Mouse (Mus musculus) heart, postnatal 10 days (tissue): ENCODE data around the gene Gtf2a1. TPM values are rescaled to one million over a fixed set of nuclear protein-coding genes. Genes with fewer than 3 reads are reported as not detected.
"Not testable (repeated sequence)": the region's sequence is repeated elsewhere in the genome, so short reads cannot be mapped to it uniquely, and the experiment has no call there.

Experiments used
- DNase-seq, 2 experiments: peaks; one replicate each; pipeline ENCODE4 v3.0.0; 2021
- intact Hi-C: fragments of 180-260 bp; cut with DNase I; formaldehyde crosslinking; loops from one replicate; pipeline ENCODE4 v1.15.1; 2025
- total RNA-seq, 2 experiments: library from RNA; stranded (reverse); gene quantifications; 2 replicates each; pipeline ENCODE4 v1.2.3; 2021

Gene Gtf2a1
- total RNA-seq, result 10 to 100 TPM; 24.4 to 30.4 TPM

DNA sequence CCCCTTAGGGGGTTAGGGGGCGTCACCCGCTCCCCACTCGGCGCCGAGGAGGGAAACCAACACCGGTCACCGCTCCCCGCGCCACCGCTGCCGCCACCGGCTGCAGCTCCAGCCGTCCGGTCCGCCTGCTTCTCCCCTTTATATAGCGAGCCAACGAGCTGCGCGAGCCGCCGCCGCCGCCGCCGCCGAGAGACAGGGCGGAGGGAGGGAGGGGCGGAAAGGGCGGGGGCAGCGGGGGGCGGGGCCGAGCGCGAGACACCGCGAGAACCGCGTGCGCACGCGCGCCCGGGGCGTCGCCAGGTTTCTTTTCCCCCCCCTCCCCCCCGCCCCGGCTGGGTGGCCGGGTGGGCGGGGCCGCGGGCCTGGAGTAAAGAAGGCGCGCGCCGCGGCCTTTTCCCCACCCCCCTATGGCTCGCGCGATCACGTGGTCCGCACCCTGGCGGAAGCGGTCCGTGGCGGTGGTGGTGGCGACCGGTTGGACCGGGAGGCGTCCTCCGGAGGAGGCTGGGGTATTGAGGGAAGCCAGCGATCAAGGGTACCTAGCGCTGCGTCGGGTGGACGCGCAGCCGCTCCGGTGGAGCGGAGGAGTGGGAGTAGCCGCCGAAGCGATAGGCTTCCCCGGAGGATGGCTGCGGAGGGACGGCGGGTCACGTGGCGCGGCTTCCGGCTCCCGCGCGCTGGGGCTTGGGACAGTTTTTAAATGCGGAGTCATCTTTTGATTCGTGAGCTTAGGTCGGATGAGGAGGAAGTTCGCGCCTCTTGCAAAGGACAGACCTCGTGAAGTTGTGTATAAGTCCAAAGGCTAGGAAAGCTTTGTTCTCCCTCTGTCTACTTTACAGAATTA lies at the start of gene Gtf2a1:
TSS of gene Gtf2a1 (minus strand) at position 641 of the 844 bp plus-strand sequence.
- intact Hi-C loops, result no loop called here
- DNase-seq, result peak; percentile 96 to 97

DNA sequence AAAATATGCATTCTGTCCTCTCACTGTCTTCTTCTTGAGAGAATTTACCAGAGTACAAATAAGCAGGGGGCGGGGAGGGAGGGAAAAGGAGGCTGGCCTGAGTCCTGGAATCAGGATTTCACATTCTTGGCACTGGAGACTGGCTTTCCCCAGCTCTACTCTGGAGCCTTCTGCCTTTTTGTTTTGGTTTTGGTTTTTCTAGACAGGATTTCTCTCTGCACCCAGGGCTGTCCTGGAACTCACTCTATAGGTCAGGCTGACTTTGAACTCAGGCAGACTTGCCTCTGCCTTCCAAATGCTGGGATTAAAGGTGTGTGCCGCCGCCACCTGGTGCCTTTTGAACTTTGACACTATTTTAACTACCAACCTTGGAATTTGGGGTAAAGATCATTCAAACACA lies 48.1 kb upstream of the Gtf2a1 start:
- DNase-seq, result peak; percentile 35 to 38

DNA sequence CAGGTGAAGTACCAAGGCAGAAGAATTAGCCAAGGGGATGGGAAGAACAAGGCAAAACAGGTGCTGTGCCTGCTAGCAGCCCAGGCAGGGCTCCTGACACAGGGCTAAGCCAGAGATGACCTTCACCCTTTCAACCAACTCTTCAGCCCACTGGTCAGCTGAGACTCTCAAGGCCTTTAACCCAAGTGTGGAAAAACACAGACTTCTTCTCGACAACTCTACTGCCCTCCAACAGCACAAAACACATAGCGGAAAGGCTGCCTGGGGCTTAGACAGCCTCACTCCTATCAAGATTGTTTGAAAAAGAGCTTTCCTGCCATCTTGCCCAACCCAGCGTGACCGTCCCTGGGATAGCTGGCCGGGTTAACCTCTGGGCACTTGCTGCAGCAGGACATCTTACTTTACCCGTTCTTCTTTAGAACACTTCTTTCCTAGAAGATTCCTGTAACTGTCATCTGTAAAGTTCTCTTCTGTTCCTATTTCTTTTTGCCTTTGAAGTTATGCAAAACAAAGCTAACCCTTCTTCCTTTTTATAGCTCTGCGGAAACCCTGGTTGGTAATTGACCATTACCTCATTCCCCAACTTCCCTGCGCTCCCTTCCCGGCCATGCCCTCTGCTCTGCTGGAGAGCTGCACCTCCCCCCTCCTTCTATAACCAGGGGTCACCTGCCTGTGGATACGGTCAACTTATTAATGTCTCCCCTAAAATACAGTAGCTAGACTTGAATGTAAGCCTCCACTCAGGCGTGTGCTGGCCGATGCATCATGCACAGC lies 47.0 kb upstream of the Gtf2a1 start:
- DNase-seq, result no peak
- intact Hi-C loops, result no loop called here

More for the DNA sequence above, 48.1 kb upstream of the Gtf2a1 start:
- intact Hi-C loops, result no loop called here

DNA sequence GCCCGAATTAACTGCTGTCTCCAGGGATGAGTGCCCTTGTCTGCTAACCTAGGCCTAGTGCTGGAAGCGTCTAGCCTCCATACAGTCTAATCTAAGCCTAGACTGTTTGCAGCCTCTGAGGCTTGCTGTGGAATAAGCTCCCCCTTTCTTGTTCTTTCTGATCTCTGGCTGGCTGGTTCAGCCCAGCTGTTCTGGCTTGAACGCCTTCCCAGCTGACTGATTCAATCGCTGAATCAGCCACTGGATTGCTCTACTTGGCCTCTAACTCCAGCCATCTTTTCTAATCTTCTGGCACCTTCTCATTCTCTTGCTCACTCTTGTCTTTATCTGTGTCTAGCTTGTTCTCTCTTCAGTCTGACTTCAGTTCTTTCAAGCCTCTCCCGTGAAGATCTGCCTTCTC lies 36.2 kb upstream of the Gtf2a1 start:
- DNase-seq, result peak; percentile 53 to 64
- intact Hi-C loops, result no loop called here

DNA sequence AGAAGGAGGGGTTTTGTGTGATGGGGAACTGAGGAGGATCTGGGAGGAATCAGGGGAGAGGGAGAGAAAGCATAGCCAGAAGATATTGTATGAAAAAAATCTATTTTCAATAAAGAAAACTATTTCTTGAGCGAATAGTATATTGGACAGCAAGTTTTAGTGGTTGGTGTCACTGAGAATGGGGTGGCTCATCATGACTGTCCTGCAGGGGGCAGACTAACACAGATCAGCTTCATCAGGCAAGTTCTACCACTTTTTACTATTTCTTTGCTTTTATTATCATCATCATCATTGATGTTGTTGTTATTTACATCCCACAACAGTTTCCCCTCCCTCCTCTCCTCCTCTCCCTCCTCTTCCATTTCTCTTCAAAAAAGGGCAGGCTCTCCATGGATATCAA lies 34.7 kb upstream of the Gtf2a1 start:
- peak in 1 of 2 experiments; percentile 52 for DNase-seq
- intact Hi-C loops, result no loop called here

DNA sequence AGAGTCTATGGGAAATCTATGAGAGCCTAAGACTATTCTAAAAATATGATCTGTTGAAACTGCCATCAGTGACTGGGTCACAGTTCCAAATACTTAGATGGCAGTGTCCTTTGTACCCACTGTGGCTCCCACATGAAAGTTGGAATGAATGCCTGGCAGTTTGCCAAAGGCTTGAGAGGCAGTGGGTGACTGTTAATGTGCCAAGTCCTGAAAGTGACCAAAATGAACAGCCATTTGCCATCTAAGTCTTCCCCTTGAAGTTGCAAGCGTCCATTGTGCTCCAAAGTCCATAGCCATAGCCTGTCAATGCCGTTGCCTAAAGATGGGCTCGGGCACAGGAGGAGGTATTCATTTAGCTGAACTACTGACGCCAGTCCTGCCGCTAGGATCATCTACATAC lies 19.1 kb upstream of the Gtf2a1 start:
- no peak for DNase-seq
- intact Hi-C loops, result no loop called here

DNA sequence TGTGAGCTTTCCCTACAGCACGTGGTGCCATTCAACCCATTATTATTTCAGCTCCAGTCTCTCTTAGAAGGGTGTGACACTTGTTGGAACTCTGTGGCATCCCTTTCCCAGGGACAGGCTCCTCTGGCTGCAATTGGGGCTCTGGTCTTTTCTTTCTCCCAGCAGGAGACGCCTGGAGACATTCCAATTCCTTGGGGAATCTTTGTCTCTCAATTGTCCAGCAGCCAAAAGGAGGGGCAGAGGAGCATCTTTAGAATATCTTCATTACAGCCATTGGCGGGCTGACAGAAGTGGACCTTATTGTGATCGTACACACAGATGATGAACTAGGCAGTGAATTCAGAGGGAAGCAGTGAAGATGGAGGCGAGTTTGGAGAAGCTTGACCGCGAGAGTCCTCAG lies 17.4 kb upstream of the Gtf2a1 start:
- no peak for DNase-seq
- intact Hi-C loops, result no loop called here

DNA sequence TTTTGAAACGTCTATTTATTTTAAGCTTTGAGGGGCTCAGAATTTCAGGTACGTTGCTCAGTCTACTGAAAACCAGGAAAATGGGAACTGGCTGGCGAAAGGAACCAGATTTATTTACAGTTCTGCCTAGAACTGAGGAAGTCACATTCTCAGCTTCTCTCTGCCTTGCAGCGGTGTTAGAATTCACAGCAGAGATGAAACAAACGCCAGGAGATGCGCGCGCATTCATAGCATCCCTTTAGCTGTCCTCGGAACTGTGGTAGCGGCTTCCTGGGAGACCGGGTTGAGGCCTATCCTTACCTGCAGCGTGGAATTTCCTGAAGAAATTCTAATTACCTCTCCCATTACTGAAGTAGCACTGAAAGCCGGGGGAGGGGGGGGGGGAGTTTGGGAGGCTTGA lies 16.4 kb upstream of the Gtf2a1 start:
- intact Hi-C loops, result no loop called here
- DNase-seq, result no peak

DNA sequence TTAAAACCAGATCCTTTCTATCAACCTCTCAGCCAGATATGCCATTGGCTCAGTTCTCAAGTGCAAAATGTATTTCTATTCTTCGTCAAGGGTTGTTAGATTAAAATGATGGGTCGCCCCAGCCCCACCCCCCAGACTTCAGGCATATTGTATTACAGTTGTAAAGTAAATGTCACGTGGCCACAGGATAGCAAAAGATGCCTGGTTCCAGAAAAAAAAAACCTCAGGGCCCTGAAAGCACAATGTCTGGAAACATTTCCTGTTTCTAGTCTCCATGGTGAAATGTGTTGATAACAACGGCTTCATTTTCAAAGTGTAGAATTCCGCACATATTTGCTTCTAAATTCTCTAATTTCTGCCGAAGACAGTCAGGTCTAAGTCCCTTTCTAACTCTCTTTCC lies 14.3 kb upstream of the Gtf2a1 start:
- peak in 1 of 2 experiments; percentile 12 for DNase-seq

DNA sequence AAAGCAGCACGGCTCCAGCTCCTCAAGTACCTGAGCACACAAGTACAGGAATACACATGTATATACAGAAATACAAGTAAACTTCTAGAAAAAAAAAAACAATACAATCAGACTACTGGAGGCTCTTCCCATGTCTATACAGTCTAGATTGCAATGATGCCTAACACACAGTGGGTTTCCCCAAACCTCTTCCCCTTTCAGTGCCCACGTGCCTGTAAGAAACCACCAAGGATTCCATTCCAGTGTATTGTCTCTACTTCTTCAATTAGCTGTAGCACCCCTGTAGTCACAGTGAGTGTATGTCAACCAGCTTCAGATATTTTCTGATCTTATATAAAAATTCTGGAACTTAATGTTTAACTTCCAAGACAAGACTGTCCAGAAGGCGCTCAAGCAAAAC lies 1.8 kb upstream of the Gtf2a1 start:
- intact Hi-C loops, result no loop called here
- DNase-seq, result no peak

More for the DNA sequence above, 14.3 kb upstream of the Gtf2a1 start:
- intact Hi-C loops, result no loop called here

DNA sequence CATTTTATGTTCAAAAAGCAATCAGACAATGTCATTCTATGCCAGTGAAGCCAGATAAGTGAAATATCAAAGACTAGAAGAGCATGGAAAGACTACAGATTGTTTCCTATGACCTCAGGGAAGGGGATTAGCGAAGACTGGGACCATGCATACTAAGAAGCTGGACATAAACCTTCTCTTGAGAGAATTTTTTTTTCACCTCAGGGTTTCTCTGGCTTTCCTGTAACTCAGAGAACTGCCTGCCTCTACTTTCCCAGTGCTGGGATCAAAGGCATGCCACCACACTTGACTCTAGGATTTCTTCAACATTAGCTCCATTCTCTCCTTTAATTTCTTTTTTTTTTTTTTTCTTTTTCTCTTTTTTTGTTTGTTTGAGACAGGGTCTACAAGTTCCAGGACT lies 904 bp upstream of the Gtf2a1 start:
- DNase-seq, result no peak
- intact Hi-C loops, result no loop called here

DNA sequence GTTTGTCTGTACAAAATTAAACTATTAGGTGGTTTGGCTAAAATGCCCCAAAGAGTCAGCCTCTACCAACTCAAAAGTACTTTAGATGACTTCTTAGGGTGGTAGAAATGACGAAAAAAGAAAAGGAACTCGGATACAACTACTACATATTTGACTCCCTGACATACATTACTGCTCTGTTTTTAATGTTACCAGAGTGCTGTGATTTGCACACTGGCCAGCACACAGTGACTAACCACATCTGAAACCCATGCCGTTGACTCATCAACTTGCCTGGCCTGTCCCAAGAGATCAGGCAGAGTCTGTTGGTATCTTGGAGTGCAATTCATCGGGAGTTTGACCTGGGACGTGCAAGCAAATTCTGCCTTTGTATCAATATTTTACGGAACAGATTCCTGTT lies 429 bp upstream of the Gtf2a1 start:
- peak; percentile 32 to 46 for DNase-seq
- intact Hi-C loops, result no loop called here

DNA sequence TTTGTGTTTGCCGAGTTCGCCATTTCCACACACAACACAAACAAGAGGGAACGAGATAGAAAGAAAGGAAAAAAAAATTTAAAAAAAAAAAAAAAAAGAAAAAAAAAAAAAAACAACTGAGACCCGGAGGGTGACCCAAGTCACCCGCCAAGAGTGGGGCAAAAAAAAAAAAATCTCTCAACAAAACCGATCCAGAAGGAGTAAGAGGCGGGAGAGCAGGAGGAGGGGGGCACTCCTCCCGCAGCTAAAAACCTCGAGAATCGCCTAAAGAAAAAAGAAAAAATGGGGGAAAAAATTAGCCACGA lies 793 bp downstream of the Gtf2a1 start:
- DNase-seq, result no peak
- intact Hi-C loops, result no loop called here

DNA sequence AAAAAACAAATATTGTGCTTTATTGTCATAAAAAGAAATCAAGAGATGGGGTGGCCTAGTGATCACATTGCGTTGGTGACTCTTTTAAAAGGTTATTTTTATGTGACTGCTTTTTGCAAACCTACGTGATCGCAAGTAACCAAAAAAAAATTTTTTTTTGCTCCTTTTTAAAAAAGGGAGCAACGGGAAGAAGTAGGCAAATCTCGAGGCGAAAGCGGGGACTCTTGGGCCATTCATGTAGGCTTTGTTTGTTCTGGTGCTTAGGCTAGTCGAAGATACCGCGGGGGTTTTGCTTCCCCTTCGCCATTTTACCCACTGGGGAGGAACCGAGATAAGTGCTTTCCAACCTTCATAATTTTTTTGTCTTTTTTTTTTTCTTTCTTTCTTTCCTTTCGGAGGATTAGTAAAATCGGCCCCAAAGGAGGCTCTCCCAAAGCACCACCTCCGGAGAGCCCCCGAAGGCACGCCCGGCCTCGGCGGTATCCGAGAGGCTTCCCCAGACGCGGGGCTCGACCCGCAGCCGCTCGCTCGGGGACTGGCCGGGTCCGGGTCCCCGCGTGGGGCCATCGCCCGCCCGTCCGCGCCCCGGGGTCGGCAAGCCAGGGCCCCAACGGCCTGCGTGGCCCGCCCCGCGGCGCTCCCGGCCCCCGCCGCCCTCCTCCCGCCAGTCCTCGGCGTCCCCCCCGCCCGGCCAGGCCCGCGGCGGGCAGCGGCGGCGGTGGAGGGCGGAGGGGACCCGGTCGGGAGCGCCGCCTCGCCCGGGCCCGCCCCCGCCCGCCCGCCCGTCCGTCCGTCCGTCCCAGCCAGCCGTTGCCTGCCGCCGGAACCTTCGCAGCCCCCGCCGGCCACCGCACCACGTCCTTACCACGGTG lies 1.4 kb downstream of the Gtf2a1 start:
- intact Hi-C loops, result no loop called here

DNA sequence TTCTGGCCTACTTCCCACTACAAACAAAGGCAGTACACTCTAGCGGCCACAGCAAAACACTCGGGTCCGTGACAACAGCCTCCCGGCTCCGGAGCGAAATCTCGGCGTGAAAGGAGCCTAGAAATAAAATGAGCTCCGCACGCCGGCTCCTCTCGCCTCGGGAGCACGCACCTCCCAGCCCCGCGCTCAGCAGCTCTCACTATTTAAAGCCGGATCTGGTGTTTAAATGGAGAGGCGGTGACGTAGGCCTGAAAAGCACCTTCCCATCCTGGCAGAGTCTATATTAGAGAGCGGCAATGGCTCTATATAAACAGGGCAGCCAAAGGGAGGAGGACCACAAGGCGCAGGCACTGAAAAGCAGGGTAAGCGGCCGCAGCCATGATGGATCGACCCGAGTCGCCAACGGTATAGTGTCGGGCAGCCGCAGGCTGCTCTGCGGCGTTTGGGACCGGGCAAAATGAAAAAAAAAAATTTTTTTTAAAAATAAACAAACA lies 2.1 kb downstream of the Gtf2a1 start:
- peak; percentile 94 to 96 for DNase-seq
- intact Hi-C loops, result no loop called here

More for the DNA sequence above, 1.4 kb downstream of the Gtf2a1 start:
- DNase-seq, result peak; percentile 68

DNA sequence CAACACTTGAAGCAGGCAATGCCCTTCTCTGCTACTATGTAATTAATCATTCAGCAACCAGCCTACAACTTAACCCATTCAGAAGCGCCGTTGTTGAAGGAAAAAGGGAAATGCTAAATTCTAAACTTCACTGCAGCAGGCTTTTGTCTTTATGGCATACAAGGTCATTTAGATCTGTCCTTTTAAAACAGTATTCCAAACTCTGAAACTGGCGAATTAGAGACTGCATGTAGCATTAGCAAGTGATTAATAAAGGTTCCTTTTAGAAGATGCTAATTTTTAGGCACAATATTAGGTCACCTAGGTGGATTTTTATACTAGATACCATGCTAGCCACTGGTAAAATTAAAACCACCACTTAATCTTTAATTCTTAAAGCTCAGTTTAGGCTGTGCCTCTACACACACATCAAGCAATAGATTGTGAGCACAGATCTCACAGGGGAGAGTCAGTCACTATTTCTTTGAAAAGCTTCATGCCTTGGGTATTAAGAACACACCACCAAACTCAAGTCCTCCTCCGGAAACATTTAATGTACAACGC lies 2.7 kb downstream of the Gtf2a1 start:
- intact Hi-C loops, result no loop called here
- DNase-seq, result peak in 1 of 2 experiments; percentile 9

DNA sequence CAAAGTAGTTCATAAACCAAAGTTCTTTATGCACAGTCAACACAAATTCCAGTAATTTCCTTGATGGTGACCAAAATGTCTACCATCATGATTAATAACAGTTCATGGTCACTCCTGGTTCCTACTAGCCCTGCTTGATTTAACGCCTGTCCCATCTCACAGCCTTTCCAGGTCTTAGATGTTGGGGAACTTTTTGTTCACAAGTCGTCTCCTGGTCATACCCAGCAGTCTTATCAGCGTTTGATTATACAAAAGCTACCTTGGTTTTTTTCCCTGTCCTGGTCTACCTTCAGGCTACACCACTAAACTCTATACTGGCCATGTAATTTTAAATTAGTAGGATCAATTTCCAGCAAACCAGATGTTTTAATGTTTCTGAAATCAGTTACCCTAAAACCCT lies 3.2 kb downstream of the Gtf2a1 start:
- intact Hi-C loops, result no loop called here
- DNase-seq, result no peak

DNA sequence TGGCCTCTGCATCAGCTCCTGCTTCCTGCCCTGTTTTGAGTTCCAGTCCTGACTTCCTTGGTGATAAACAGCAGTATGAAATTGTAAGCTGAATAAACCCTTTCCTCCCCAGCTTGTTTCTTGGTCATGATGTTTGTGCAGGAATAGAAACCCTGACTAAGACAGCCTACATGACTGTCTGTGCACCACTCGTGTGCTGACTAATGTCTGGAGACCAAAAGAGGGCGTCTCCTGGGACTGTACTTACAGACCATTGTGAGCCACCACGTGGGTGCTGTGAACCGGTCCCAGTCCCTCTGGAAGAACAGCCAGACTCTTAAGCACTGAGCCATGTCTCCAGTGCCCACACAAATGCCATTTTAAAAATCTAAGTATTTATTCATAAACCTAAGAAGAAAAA lies 4.5 kb downstream of the Gtf2a1 start:
- intact Hi-C loops, DNase-seq: not testable (repeated sequence)

DNA sequence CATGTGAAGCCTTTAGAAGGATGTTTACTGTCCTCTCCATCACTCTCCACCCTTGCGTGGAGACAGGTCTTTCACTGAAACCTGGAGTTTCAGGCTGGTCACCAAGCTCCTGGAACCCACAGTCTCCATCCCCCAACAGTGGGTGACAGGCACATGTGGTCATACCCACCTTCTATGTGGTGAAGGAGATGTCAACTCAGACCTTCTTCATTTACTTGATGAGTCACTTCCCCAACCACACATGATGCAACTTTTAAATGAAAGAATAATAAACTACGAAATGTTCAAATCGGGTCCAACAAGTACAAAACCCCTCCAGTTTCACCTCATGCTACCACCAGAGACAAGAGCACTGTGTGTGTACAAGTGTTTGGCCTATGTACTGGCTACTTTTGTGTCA lies 5.1 kb downstream of the Gtf2a1 start:
- no peak for DNase-seq
- intact Hi-C loops, result no loop called here

DNA sequence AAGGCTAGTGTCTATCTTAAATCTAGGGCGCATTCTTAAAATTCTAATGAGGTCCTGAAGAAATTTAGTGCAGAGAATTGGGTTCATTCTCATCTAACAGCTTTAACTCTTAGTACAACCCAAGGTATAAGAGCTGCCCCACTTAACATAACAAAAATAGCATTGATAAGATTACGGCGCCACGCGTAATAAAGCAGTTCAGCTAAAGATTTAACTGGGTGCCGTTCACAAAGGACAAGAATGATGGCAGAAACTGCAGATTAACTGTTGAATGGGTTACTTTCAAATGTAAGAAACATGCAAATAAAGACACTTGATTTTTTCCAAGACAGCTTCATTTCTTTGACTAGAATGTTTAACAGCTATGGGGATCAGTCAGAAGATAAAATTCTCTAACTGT lies 6.9 kb downstream of the Gtf2a1 start:
- intact Hi-C loops, result no loop called here
- DNase-seq, result no peak
